Mouse (Mus musculus) megakaryocyte, embryonic 14.5 days (primary cell): Measurements from ENCODE around the gene Olfr159.

Experiments
- FLI1 ChIP-seq: IDR thresholded peaks from 2 replicates; pipeline ENCODE4 v1.6.1; 2012; ENCODE audit warnings: low read length, inconsistent platforms, mixed read lengths
- GATA1 ChIP-seq: IDR thresholded peaks from 3 replicates; pipeline ENCODE4 v1.6.1; 2012; ENCODE audit warnings: mixed read lengths, low read length, inconsistent platforms, borderline replicate concordance

GRCm38 (mm10) chr4:43743099-43743498, 27.7 kb downstream of the Olfr159 start:
- TF ChIP-seq GATA1, result no peak
- no peak for TF ChIP-seq FLI1
